Mouse (Mus musculus): ENCODE data around the gene Chil4. TPM values are rescaled to one million over a fixed set of nuclear protein-coding genes. Genes with fewer than 3 reads are reported as not detected.

The Chil4 gene
- polyA plus RNA-seq, 1 experiment from 2014 or later = not detected

Other genes starting within 250 kb of the Chil4 start
- 4.6 and 4.7 TPM in 2 replicates for gene Ovgp1, start 245.8 kb downstream of the Chil4 start, polyA plus RNA-seq (2015; fragmentation: Nextera tagmentation; extraction: Ambion mirVana)
- gene Pifo, start 204.9 kb downstream of the Chil4 start, polyA plus RNA-seq (2015; fragmentation: Nextera tagmentation; extraction: Ambion mirVana) = 5.3 and 10.0 TPM in 2 replicates
- not detected in 2 replicates for gene Chil5, start 186.7 kb downstream of the Chil4 start, polyA plus RNA-seq (2015; fragmentation: Nextera tagmentation; extraction: Ambion mirVana)
- 0.60 and 1.4 TPM in 2 replicates for gene Chia1, start 106.3 kb downstream of the Chil4 start, polyA plus RNA-seq (2015; fragmentation: Nextera tagmentation; extraction: Ambion mirVana)
- gene Chil3, start 51.9 kb downstream of the Chil4 start, polyA plus RNA-seq (2015; fragmentation: Nextera tagmentation; extraction: Ambion mirVana) = not detected in 2 replicates
- not detected in 2 replicates for gene Chil6, start 186.7 kb upstream of the Chil4 start, polyA plus RNA-seq (2015; fragmentation: Nextera tagmentation; extraction: Ambion mirVana)